Mouse (Mus musculus): ENCODE measurements at regions not wholly inside any gene's neighbourhood (a gene's known extent, or its start where the extent isn't known, plus 50 kb on each side); places are given as distances from the start of the nearest gene placed in this dataset.

DNA sequence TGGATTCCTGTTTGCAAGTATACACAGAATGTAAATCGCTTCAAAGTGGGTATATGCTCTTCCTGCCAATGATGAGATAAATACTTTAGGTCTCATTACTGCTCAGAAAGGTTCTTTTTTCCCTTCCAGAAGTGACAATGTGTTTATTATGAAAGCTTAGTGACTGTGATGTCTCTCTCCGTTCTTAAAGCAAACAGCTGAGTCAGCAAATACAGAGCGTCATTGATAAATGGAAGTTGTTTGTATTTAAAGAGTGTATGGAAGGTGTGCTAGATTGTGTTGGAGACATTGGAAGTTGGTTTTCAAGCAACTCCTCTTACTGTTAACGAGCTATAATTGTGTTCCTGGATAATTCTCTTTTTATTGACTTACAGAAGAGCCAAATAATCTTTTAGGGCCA, 408.0 kb downstream of the Prr30 start:
- Histone ChIP-seq H3K4me1 (ENCODE audit: control insufficient read depth, insufficient read depth, low read length) (no peaks in the 10 kb centered on the region), H3K4me3 (ENCODE audit: low read depth, low read length) (no peak overlapping the region), H3K9ac (ENCODE audit: low read length) (no peak overlapping the region), H3K27me3 (replicated peaks; ENCODE audit: control insufficient read depth, insufficient read depth, low read length) (no peaks in the 10 kb centered on the region), H3K27ac (ENCODE audit: low read depth, low read length) (no peak overlapping the region), H3K36me3 (ENCODE audit: control insufficient read depth, insufficient read depth, low read length) (no peaks in the 10 kb centered on the region), H3K4me2 (ENCODE audit: low read length) (no peak overlapping the region), H3K9me3 (replicated peaks; ENCODE audit: control insufficient read depth, low read length) (no peaks in the 10 kb centered on the region)
- no peak for DNase-seq (ENCODE audit: low spot score)
- WGBS: 47% methylated on average over 4 of the region's 4 CpGs
- ATAC-seq: no peak

DNA sequence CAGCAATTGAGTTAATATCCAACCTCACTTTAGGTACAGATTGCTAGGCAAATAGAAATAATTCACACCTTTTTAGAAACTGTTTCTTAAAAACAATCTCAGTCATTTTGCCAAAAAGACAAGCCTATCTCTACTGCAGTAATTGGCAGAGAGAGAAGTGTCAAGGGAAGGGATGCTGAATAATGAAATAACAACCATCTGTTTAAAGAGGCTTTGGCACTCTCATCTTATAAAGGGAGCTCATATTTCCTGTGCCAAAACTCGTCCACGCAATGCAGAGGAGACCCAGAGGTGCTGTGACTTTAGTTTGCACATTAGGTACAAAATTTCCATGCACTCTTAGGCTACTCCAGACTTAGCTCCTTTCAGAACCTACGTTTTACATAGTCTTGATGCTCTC, 418.2 kb downstream of the Prr30 start:
- DNase-seq (ENCODE audit: low spot score): peak; percentile 71
- Histone ChIP-seq H3K9me3 (replicated peaks; ENCODE audit: control insufficient read depth, low read length) (no peaks in the 10 kb centered on the region), H3K27me3 (replicated peaks; ENCODE audit: control insufficient read depth, insufficient read depth, low read length) (no peaks in the 10 kb centered on the region), H3K4me3 (ENCODE audit: low read depth, low read length) (no peak overlapping the region), H3K4me2 (ENCODE audit: low read length) (no peak overlapping the region), H3K36me3 (ENCODE audit: control insufficient read depth, insufficient read depth, low read length) (no peaks in the 10 kb centered on the region), H3K9ac (ENCODE audit: low read length) (no peak overlapping the region), H3K27ac (ENCODE audit: low read depth, low read length) (no peak overlapping the region), H3K4me1 (ENCODE audit: control insufficient read depth, insufficient read depth, low read length) (peaks cover 3% of the 10 kb centered on the region; the same call in 1 of the 2 replicates)
- WGBS: 54% methylated on average over 3 of the region's 3 CpGs
- ATAC-seq: peak; percentile 88

DNA sequence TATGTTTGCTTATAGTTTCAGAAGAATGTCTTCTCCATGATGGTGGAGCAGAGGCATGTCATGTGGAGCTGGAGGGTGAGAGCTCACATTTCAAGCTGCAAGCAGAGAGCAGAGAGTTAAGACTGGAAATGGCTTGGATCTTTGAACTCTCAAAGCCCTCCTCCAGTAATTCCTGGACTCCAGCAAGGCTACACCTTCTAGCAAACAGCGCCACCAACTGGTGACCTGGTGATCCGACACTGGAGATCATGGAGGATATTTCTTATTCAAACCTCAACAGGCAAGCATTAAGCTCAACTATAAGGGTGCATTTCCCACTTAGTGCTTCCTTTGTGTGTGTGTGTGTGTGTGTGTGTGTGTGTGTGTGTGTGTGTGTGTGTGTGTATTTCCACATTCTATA, 446.2 kb downstream of the Prr30 start:
- Histone ChIP-seq H3K9ac (ENCODE audit: low read length) (no peak overlapping the region), H3K9me3 (replicated peaks; ENCODE audit: control insufficient read depth, low read length) (no peaks in the 10 kb centered on the region), H3K4me3 (ENCODE audit: low read depth, low read length) (no peak overlapping the region), H3K4me2 (ENCODE audit: low read length) (no peak overlapping the region), H3K4me1 (ENCODE audit: control insufficient read depth, insufficient read depth, low read length) (peaks cover 6% of the 10 kb centered on the region; the same call in 1 of the 2 replicates), H3K36me3 (ENCODE audit: control insufficient read depth, insufficient read depth, low read length) (no peaks in the 10 kb centered on the region), H3K27ac (ENCODE audit: low read depth, low read length) (no peak overlapping the region), H3K27me3 (replicated peaks; ENCODE audit: control insufficient read depth, insufficient read depth, low read length) (no peaks in the 10 kb centered on the region)
- ATAC-seq (no peak), DNase-seq (ENCODE audit: low spot score) (peak; percentile 38)
- 46% methylated on average over 2 of the region's 2 CpGs for WGBS

DNA sequence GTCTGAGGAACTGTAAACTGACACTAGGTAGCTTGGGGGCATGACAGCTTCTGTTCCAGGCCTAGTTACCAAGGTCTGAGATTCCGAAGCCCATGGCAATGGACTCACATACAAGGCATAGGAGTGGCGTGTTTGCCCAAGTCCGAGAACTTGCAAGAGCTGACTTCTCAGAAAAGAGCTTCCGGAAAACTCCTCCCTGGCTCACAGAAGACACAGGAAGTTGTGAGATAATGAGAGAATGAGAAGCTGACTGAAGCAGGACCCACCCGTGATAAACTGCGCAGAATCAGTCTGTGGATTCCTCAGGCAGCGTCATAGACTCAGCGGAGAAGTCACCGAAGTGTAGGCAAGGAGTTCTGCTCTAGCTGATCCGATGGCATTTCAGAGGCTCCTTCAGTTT, 447.4 kb downstream of the Prr30 start:
- Histone ChIP-seq H3K27ac (ENCODE audit: low read depth, low read length) (no peak overlapping the region), H3K4me2 (ENCODE audit: low read length) (no peak overlapping the region), H3K27me3 (replicated peaks; ENCODE audit: control insufficient read depth, insufficient read depth, low read length) (no peaks in the 10 kb centered on the region), H3K36me3 (ENCODE audit: control insufficient read depth, insufficient read depth, low read length) (no peaks in the 10 kb centered on the region), H3K9me3 (replicated peaks; ENCODE audit: control insufficient read depth, low read length) (no peaks in the 10 kb centered on the region), H3K4me3 (ENCODE audit: low read depth, low read length) (no peak overlapping the region), H3K9ac (ENCODE audit: low read length) (no peak overlapping the region), H3K4me1 (ENCODE audit: control insufficient read depth, insufficient read depth, low read length) (peaks cover 6% of the 10 kb centered on the region; the same call in 1 of the 2 replicates)
- 82% methylated on average over 10 of the region's 10 CpGs for WGBS
- ATAC-seq (no peak), DNase-seq (ENCODE audit: low spot score) (no peak)

DNA sequence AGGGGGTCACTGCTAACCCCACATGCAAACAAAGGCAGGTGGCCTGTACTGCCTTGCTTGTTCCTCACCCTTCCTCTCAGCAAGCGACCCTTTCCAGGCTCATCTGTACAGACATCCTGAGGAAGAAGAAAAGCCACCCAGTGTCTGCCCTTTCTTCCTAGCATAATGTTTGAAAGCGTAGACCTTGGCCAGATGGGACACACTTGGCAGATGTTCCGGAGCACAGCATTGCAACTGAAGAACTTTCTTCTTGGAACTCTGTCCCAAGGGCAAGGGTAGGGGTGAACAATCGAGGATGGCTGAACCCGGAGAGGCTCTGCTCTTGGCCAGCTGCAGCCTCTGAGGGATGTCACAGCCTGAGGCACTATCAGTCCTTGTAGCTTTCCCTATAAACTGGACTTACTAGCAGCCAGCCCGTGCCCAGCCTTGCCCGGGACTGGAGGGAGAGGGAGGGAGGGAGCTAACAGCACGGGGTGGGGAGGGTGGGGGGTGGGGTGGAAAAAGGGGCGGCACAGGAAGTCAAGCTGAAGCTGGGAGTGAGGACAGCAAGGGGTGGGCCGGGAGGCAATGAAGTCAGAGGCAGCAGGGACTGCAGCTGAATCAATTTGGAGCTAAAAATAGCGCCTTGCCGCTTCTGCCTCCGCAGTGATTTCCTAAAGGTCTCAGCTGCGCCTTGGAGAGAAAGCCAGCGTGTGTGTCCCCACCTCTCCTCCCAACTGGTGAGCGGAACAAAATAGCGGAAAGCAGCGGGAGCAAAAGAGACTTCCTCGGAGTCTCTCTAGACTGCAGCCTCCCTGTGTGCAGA, 450.2 kb downstream of the Prr30 start:
- Histone ChIP-seq H3K27me3 (replicated peaks; ENCODE audit: control insufficient read depth, insufficient read depth, low read length) (no peaks in the 10 kb centered on the region), H3K36me3 (ENCODE audit: control insufficient read depth, insufficient read depth, low read length) (no peaks in the 10 kb centered on the region)

DNA sequence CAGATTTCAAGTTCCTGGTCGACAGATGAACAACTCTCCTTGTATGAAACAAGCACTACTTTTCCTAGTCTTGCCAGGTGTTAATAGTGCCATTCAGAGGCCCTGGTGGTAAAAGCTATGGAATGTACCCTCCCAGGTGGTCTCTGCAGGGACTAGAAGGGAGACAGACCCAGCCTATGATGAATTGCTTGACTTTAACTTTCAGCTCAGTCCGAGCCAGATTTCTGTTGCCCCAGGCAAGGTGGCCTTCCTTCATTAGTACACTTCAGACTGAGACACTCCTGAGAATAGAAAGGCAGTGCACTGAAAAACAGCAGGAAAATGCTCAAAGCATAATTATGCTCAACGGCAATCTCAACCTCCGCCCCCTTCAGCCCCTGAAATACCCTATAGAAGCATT, 450.8 kb upstream of the Klf12 start:
- WGBS: 42% methylated on average over 4 of the region's 4 CpGs
- Histone ChIP-seq H3K36me3 (ENCODE audit: control insufficient read depth, insufficient read depth, low read length) (no peaks in the 10 kb centered on the region), H3K9me3 (replicated peaks; ENCODE audit: control insufficient read depth, low read length) (no peaks in the 10 kb centered on the region), H3K4me3 (ENCODE audit: low read depth, low read length) (no peak overlapping the region), H3K27ac (ENCODE audit: low read depth, low read length) (no peak overlapping the region), H3K4me2 (ENCODE audit: low read length) (no peak overlapping the region), H3K9ac (ENCODE audit: low read length) (no peak overlapping the region), H3K4me1 (ENCODE audit: control insufficient read depth, insufficient read depth, low read length) (no peaks in the 10 kb centered on the region), H3K27me3 (replicated peaks; ENCODE audit: control insufficient read depth, insufficient read depth, low read length) (no peaks in the 10 kb centered on the region)
- ATAC-seq (no peak), DNase-seq (ENCODE audit: low spot score) (no peak)

More for the DNA sequence above, 450.2 kb downstream of the Prr30 start:
- H3K9me3 ChIP-seq (replicated peaks; ENCODE audit: control insufficient read depth, low read length): no peaks in the 10 kb centered on the region
- H3K4me3 ChIP-seq (ENCODE audit: low read depth, low read length): peak overlapping the region; percentile 26
- peak overlapping the region; percentile 74 for H3K27ac ChIP-seq (ENCODE audit: low read depth, low read length)
- H3K9ac ChIP-seq (ENCODE audit: low read length): peak overlapping the region; percentile 55; the same call in 1 of the 2 replicates
- WGBS: 10% methylated on average over 19 of the region's 19 CpGs
- peak overlapping the region; percentile 52 for H3K4me2 ChIP-seq (ENCODE audit: low read length)
- ATAC-seq: peak; percentile 96
- H3K4me1 ChIP-seq (ENCODE audit: control insufficient read depth, insufficient read depth, low read length): peaks cover 6% of the 10 kb centered on the region; the same call in 1 of the 2 replicates
- DNase-seq (ENCODE audit: low spot score): peak; percentile 87

DNA sequence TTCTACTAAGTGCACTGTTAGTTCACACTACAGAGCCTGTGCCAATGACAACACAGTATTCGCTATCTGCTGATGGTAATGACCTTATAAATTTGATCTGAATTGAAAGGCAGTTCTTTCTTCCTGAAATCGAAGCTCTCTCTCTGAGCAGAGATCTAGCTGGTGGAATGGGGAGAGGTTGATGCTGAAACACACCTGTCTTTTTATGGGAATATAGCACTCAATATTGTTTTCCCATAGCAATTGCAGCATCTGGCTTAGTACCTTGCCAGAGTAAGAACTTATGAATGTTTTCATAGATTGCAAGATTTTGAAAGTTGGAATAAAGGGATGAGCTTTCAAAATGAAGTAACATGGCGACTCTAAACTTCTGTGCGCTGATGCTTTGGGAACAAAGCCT, 444.0 kb upstream of the Klf12 start:
- H3K9ac ChIP-seq (ENCODE audit: low read length): no peak overlapping the region
- no peak overlapping the region for H3K4me3 ChIP-seq (ENCODE audit: low read depth, low read length)
- no peak overlapping the region for H3K4me2 ChIP-seq (ENCODE audit: low read length)
- 85% methylated on average over 4 of the region's 4 CpGs for WGBS
- ATAC-seq: no peak
- no peaks in the 10 kb centered on the region for H3K9me3 ChIP-seq (replicated peaks; ENCODE audit: control insufficient read depth, low read length)
- H3K27ac ChIP-seq (ENCODE audit: low read depth, low read length): no peak overlapping the region
- no peaks in the 10 kb centered on the region for H3K36me3 ChIP-seq (ENCODE audit: control insufficient read depth, insufficient read depth, low read length)
- H3K27me3 ChIP-seq (replicated peaks; ENCODE audit: control insufficient read depth, insufficient read depth, low read length): no peaks in the 10 kb centered on the region
- H3K4me1 ChIP-seq (ENCODE audit: control insufficient read depth, insufficient read depth, low read length): no peaks in the 10 kb centered on the region
- no peak for DNase-seq (ENCODE audit: low spot score)

DNA sequence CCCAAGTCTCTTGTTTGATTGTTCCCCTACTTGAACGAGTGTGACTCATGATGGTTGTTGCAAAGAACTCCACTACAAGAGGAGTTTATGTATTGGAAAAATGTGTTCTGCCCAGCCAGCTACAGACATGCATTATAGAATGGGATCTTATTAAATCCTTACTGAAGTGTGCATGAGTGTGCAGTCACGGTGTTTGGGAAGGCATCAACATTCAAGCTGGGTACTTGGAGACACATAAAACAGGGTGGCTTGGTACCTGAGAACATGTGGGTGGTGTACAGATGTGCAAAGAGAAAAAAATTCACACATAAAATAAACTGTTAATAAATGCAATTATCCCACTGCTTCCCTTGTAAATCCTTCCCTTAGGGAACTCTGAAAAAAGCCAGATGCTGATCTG, 443.2 kb upstream of the Klf12 start:
- no peak for ATAC-seq
- 80% methylated on average over 2 of the region's 2 CpGs for WGBS
- Histone ChIP-seq H3K4me2 (ENCODE audit: low read length) (no peak overlapping the region), H3K9me3 (replicated peaks; ENCODE audit: control insufficient read depth, low read length) (no peaks in the 10 kb centered on the region), H3K9ac (ENCODE audit: low read length) (no peak overlapping the region), H3K27me3 (replicated peaks; ENCODE audit: control insufficient read depth, insufficient read depth, low read length) (no peaks in the 10 kb centered on the region), H3K27ac (ENCODE audit: low read depth, low read length) (no peak overlapping the region), H3K4me1 (ENCODE audit: control insufficient read depth, insufficient read depth, low read length) (no peaks in the 10 kb centered on the region), H3K36me3 (ENCODE audit: control insufficient read depth, insufficient read depth, low read length) (no peaks in the 10 kb centered on the region), H3K4me3 (ENCODE audit: low read depth, low read length) (no peak overlapping the region)
- DNase-seq (ENCODE audit: low spot score): no peak

DNA sequence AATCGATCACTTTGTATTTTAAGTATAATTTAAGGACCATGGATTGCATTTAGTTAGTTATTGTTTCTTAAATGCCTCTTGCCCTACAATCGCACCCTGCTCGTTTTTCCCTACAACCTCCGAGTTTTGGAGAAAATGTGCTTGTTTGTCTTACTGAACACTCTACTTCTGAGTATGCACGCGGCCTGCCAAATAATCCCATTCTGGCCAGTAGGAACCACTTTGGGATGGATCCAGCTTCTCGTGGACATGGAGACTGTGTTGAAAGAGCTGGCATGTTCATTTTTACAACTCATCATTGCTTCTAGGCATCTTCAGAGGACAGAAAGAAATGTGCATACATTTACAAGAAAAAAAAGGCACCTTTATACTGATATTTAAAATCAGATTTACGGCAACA, 440.5 kb upstream of the Klf12 start:
- Histone ChIP-seq H3K4me3 (ENCODE audit: low read depth, low read length) (no peak overlapping the region), H3K27me3 (replicated peaks; ENCODE audit: control insufficient read depth, insufficient read depth, low read length) (no peaks in the 10 kb centered on the region), H3K9ac (ENCODE audit: low read length) (no peak overlapping the region), H3K36me3 (ENCODE audit: control insufficient read depth, insufficient read depth, low read length) (no peaks in the 10 kb centered on the region), H3K4me1 (ENCODE audit: control insufficient read depth, insufficient read depth, low read length) (peaks cover 3% of the 10 kb centered on the region; the same call in 1 of the 2 replicates), H3K4me2 (ENCODE audit: low read length) (no peak overlapping the region), H3K27ac (ENCODE audit: low read depth, low read length) (no peak overlapping the region), H3K9me3 (replicated peaks; ENCODE audit: control insufficient read depth, low read length) (no peaks in the 10 kb centered on the region)
- 88% methylated on average over 8 of the region's 8 CpGs for WGBS
- ATAC-seq (no peak), DNase-seq (ENCODE audit: low spot score) (no peak)

All from forebrain, embryonic 14.5 days (tissue).